Mouse (Mus musculus): Measurements from ENCODE around the gene Skida1. TPM values are rescaled to one million over a fixed set of nuclear protein-coding genes. Genes with fewer than 3 reads are reported as not detected.

Gene Skida1
- total RNA-seq, 2 experiments from 2014 or later: not detected

- ATAC-seq (replicated peaks; ENCODE audit: poor library complexity, severe bottlenecking): no peak
Measured at GRCm38 (mm10) chr2:18025116-18025515, 23.7 kb downstream of the Skida1 start.

GRCm38 (mm10) chr2:18022886-18023285, 26.0 kb downstream of the Skida1 start:
- ATAC-seq (replicated peaks; ENCODE audit: poor library complexity, severe bottlenecking): no peak

DNA sequence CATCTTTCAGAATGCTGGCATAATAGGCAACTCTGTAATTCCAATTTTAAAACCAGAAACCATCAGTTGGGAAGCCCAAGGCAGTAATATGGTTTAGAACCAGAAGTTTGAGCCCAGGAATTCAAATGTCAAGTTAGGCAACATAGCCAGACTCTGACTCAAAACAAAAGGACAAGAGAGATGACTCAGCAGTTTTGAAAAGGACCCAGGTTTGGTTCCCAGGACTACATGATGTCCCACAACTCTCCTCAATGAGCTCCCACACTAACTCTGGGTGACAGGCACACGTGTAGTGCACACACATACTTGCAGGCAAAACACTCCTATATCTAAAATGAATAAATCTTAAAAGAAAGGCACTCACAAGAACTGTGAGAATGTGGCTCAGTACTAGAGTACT, 29.7 kb downstream of the Skida1 start:
- no peak for ATAC-seq (replicated peaks; ENCODE audit: poor library complexity, severe bottlenecking)

- no peak for ATAC-seq (replicated peaks; ENCODE audit: poor library complexity, severe bottlenecking)
Measured at GRCm38 (mm10) chr2:18017321-18017720, 31.5 kb downstream of the Skida1 start.

DNA sequence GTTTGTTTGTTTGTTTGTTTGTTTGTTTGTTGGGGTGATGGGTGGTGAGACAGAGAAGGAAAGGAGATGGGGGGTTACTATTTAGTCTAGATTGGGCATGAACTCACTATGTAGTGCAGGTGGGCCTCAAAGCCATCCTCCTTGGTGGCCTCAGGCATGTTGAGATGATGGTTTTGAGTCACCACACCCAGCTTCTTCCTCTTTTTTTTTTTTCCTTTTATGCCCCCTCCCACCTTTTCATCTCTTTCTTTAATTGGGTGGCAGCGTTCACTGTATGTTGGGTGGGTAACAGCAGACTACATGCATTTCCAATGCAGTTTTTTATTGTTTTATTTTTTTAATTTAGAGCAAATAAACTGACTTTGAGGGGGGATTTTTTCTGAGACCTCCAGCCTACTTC, 32.2 kb downstream of the Skida1 start:
- ATAC-seq (replicated peaks; ENCODE audit: poor library complexity, severe bottlenecking): no peak

DNA sequence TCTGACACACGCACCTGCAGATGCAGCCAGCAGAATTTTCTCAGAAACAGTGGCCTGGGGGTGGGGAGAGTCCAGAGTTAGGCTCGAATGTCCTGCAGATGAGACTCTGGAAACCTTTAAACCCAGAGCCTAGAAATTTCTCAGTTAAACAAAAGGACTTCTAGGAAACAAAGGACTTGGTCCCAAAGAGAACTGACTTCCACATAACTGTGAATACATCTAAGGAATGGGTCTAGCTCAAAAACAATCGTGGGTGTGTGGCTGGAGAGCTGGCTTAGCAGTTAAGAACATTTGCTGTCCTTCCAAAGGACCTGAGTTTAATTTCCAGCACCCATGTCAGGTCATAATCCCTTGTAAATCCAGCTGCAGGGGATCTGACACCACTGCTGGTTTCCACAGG, 33.3 kb downstream of the Skida1 start:
- no peak for ATAC-seq (replicated peaks; ENCODE audit: poor library complexity, severe bottlenecking)

DNA sequence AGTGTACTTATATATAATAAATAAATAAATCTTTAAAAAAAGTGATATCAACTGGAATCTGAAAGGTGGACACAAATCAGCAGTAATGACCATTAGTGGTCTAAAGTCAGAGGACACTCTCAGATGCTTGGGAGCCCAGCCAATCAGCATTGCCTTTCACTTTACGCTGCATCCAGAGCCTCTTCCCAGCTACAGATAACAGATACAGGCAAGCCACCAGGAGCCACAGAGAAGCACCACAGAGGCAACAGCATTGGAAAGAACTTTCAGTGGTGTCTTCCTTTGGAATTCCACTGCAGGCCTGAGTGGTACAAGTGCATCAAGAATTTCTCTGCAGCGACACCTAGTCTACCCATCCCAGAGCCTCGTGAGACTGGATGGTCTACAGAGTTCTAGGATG, 36.0 kb downstream of the Skida1 start:
- ATAC-seq (replicated peaks; ENCODE audit: poor library complexity, severe bottlenecking): no peak

DNA sequence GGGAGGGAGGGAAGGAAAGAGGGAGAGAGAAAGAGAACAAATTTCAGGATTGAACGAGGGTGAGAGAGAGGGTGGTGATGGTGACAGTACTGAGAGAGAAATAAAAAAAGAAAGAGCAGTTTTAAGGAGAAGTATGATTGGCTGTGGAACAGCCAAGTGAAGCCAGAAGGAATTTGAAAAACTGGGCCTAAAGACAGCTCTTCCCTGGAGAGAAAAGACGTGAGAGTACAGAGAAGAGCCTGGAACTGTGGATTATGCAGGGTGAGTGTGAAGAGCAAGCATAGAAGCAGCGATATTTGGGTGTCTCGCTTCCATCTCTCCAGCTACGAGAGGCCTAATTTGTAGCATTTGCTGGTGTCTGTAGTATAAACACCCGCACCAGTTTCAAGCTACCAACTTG, 37.6 kb downstream of the Skida1 start:
- ATAC-seq (replicated peaks; ENCODE audit: poor library complexity, severe bottlenecking): no peak

- no peak for ATAC-seq (replicated peaks; ENCODE audit: poor library complexity, severe bottlenecking)
Measured at GRCm38 (mm10) chr2:18005137-18005536, 43.7 kb downstream of the Skida1 start.

DNA sequence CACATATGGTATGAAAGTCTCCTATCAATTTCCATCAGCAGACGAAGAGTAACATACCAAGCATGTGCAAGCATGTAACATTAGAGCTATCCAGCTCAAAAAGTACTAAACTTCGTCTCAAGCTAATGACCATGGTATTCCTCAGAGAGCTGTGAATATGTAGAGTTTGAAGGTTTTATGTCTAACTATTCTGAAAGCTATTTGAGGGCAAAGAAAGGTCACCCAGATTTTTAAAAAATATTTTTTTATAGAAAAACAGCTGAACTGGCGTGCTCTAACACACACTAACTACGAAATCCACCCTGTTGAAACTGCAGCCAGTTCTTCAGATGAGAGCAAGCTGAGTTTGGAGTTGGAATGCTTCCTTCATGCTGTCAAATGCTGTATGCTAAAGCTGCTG, 44.6 kb downstream of the Skida1 start:
- no peak for ATAC-seq (replicated peaks; ENCODE audit: poor library complexity, severe bottlenecking)

DNA sequence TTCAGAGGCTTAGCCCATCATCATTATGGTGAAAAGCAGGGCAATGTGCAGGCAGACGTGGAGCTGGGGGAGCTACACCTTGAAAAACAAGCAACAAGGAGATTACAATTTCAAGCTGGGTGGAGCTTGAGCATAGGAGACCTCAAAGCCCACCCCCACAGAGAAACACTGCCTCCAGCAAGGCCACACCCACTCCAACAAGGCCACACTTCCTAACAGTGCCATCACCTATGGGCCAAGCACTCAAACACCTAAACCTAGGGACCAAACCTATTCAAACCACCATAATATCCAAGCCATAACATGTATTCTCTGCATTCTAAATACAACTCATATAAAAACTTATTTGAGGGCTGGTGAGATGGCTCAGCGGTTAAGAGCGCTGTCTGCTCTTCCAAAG, 46.5 kb downstream of the Skida1 start:
- no peak for ATAC-seq (replicated peaks; ENCODE audit: poor library complexity, severe bottlenecking)

DNA sequence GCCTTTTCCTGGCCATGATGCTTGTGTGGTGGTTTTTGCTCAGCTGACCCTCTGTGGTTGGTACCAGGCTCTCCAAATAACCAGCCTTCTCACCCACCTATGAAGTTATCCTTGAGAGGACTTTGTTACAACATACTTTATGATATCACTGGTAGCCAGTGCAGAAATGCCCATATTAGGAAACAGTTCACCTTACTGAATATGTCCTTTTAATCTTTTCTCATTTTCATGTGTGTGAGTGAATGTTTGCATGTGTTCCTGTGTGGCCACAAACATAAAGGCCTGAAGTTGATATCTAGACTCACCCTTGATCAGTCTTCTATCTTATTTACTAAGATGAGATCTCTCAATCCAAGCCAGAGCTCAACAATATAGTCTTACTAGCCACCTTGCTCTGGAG, 52.0 kb downstream of the Skida1 start, which contains the start of gene H2al2a:
Gene H2al2a, minus strand, starts transcription at position 101 of the 400 bp plus-strand sequence.
- no peak for ATAC-seq (replicated peaks; ENCODE audit: poor library complexity, severe bottlenecking)

Other genes starting within 250 kb of the Skida1 start
- gene H2al2a, start 52.1 kb downstream of the Skida1 start, total RNA-seq (2014; fragmentation: Nextera tagmentation): not detected in 2 replicates
- gene H2al2a, start 52.1 kb downstream of the Skida1 start, total RNA-seq (2017): not detected in 2 replicates
- gene A930004D18Rik, start 11.3 kb downstream of the Skida1 start, total RNA-seq (2014; fragmentation: Nextera tagmentation): not detected in 2 replicates
- gene A930004D18Rik, start 11.3 kb downstream of the Skida1 start, total RNA-seq (2017): 0.26 TPM in 1 of 2 replicates, not detected in the other
- 76.1 and 128 TPM in 2 replicates for gene Mllt10, start 6.2 kb upstream of the Skida1 start, total RNA-seq (2014; fragmentation: Nextera tagmentation)
- 51.8 and 65.0 TPM in 2 replicates for gene Mllt10, start 6.2 kb upstream of the Skida1 start, total RNA-seq (2017)